Mouse (Mus musculus) small intestine, adult 2 months (tissue): ENCODE measurements around the gene 5730455P16Rik. TPM values are rescaled to one million over a fixed set of nuclear protein-coding genes. Genes with fewer than 3 reads are reported as not detected.
"Not testable (repeated sequence)": the region's sequence is repeated elsewhere in the genome, so short reads cannot be mapped to it uniquely, and the experiment has no call there.

Source experiments
- H3K27ac ChIP-seq: fragments of 200-500 bp; 2 replicates; pipeline ENCODE4 v1.5.1; 2012; ENCODE audit warnings: low read depth, low read length, control low read depth, inconsistent platforms; ENCODE audit not compliant: insufficient read depth
- H3K27me3 ChIP-seq: fragments of 200-500 bp; 2 replicates; pipeline ENCODE4 v1.6.1; 2012; ENCODE audit warnings: mild to moderate bottlenecking, moderate library complexity, low read length, inconsistent platforms; ENCODE audit not compliant: control insufficient read depth, insufficient read depth
- H3K36me3 ChIP-seq: fragments of 200-500 bp; 2 replicates; pipeline ENCODE4 v1.6.1; 2012; ENCODE audit warnings: mild to moderate bottlenecking, low read length, control low read depth, inconsistent platforms; ENCODE audit not compliant: control insufficient read depth, insufficient read depth
- H3K4me1 ChIP-seq: fragments of 200-500 bp; 2 replicates; pipeline ENCODE4 v1.6.1; 2012; ENCODE audit warnings: low read length, inconsistent platforms, mixed read lengths; ENCODE audit not compliant: control insufficient read depth, insufficient read depth, insufficient read length
- H3K4me3 ChIP-seq: fragments of 200-500 bp; 2 replicates; pipeline ENCODE4 v1.5.1; 2012; ENCODE audit warnings: low read depth, mild to moderate bottlenecking, control low read depth, inconsistent platforms, low read length, moderate library complexity
- CTCF ChIP-seq: fragments of 200-500 bp; IDR thresholded peaks from 2 replicates; pipeline ENCODE4 v1.5.1; 2012; ENCODE audit warnings: low read depth, mild to moderate bottlenecking, control low read depth, inconsistent platforms, low read length, moderate library complexity, mixed read lengths; ENCODE audit not compliant: insufficient replicate concordance, insufficient read length; ENCODE audit errors: extremely low read depth
- POLR2A ChIP-seq: fragments of 200-500 bp; IDR thresholded peaks from 2 replicates; pipeline ENCODE4 v1.6.1; 2012; ENCODE audit warnings: low read depth, mild to moderate bottlenecking, control low read depth, inconsistent platforms, low read length, moderate library complexity
- WGBS: fragments of 180-500 bp; shearing (Covaris S2); methylation state at CpG from one replicate; pipeline ENCODE4 v1.1.7; 2018; 5-methylcytosine and 5-hydroxymethylcytosine counted together
- polyA plus RNA-seq: library from polyadenylated mRNA; depleted of rRNA; stranded (reverse); fragments of >200 nt; gene quantifications from 2 replicates; pipeline ENCODE4 v1.2.3, GENCODE M21; 2012; rRNA removed

Gene 5730455P16Rik
- 0.90 and 1.6 TPM in 2 replicates for polyA plus RNA-seq

GRCm38 (mm10) chr11:80377712-80378451 lies at the start of gene 5730455P16Rik:
Gene 5730455P16Rik (minus strand): TSS chr11:80378034.
- Histone ChIP-seq H3K27ac (no peak within 1 kb of the TSS), H3K4me3 (peak within 1 kb of the TSS; percentile 99)

GRCm38 (mm10) chr11:80426029-80426813 lies 48.4 kb upstream of the 5730455P16Rik start:
- H3K36me3 ChIP-seq, H3K27me3 ChIP-seq, H3K27ac ChIP-seq, H3K4me3 ChIP-seq, H3K4me1 ChIP-seq: not testable (repeated sequence)
- 74% methylated on average over 16 of the region's 16 CpGs for WGBS

More at GRCm38 (mm10) chr11:80377712-80378451, at the start of gene 5730455P16Rik:
- 1% methylated on average over 43 of the region's 43 CpGs for WGBS
- H3K27me3 ChIP-seq = no peaks in the 10 kb centered on the region
- H3K36me3 ChIP-seq = peaks cover 15% of the 10 kb centered on the region
- no peak for TF ChIP-seq CTCF
- TF ChIP-seq POLR2A = peak; percentile 70
- no peaks in the 10 kb centered on the region for H3K4me1 ChIP-seq

GRCm38 (mm10) chr11:80425247-80425778 lies 47.5 kb upstream of the 5730455P16Rik start:
- Histone ChIP-seq H3K27me3 (no peaks in the 10 kb centered on the region), H3K27ac (no peak overlapping the region), H3K36me3 (no peaks in the 10 kb centered on the region), H3K4me3 (no peak overlapping the region), H3K4me1 (peaks cover 4% of the 10 kb centered on the region)
- TF ChIP-seq CTCF = no peak
- TF ChIP-seq POLR2A = no peak
- 54% methylated on average over 5 of the region's 5 CpGs for WGBS

- Histone ChIP-seq H3K4me3 (no peak overlapping the region), H3K4me1 (peaks cover 1% of the 10 kb centered on the region), H3K36me3 (no peaks in the 10 kb centered on the region), H3K27me3 (no peaks in the 10 kb centered on the region), H3K27ac (no peak overlapping the region)
- TF ChIP-seq CTCF (no peak), POLR2A (no peak)
- 72% methylated on average over 2 of the region's 2 CpGs for WGBS
Measured at GRCm38 (mm10) chr11:80424691-80425090, 46.9 kb upstream of the 5730455P16Rik start.

- TF ChIP-seq POLR2A (no peak), CTCF (no peak)
- Histone ChIP-seq H3K27me3 (no peaks in the 10 kb centered on the region), H3K4me3 (no peak overlapping the region), H3K4me1 (no peaks in the 10 kb centered on the region), H3K27ac (no peak overlapping the region), H3K36me3 (no peaks in the 10 kb centered on the region)
- 72% methylated on average over 7 of the region's 7 CpGs for WGBS
Measured at GRCm38 (mm10) chr11:80421421-80422047, 43.7 kb upstream of the 5730455P16Rik start.

- H3K4me1 ChIP-seq = no peaks in the 10 kb centered on the region
- no peak for TF ChIP-seq CTCF
- TF ChIP-seq POLR2A = no peak
- H3K27me3 ChIP-seq = no peaks in the 10 kb centered on the region
- no peak overlapping the region for H3K4me3 ChIP-seq
- H3K27ac ChIP-seq = no peak overlapping the region
- WGBS = 36% methylated on average over 2 of the region's 2 CpGs
- peaks cover 1% of the 10 kb centered on the region; the same call in 1 of the 2 replicates for H3K36me3 ChIP-seq
Measured at GRCm38 (mm10) chr11:80420202-80420984, 42.6 kb upstream of the 5730455P16Rik start.

- WGBS = 78% methylated on average over 1 of the region's 1 CpGs
- Histone ChIP-seq H3K27ac (no peak overlapping the region), H3K36me3 (peaks cover 1% of the 10 kb centered on the region; the same call in 1 of the 2 replicates), H3K4me3 (no peak overlapping the region), H3K4me1 (no peaks in the 10 kb centered on the region), H3K27me3 (no peaks in the 10 kb centered on the region)
- TF ChIP-seq CTCF = no peak
- TF ChIP-seq POLR2A = no peak
Measured at GRCm38 (mm10) chr11:80419743-80420142, 41.9 kb upstream of the 5730455P16Rik start.
